Mouse (Mus musculus) retina, postnatal 7 days (tissue): Measurements from ENCODE around the gene Tcirg1.

Source experiments
- DNase-seq: peaks from one replicate; pipeline ENCODE4 v3.0.0-alpha.2; 2012; ENCODE audit warnings: low read depth, low spot score

The Tcirg1 gene

DNA sequence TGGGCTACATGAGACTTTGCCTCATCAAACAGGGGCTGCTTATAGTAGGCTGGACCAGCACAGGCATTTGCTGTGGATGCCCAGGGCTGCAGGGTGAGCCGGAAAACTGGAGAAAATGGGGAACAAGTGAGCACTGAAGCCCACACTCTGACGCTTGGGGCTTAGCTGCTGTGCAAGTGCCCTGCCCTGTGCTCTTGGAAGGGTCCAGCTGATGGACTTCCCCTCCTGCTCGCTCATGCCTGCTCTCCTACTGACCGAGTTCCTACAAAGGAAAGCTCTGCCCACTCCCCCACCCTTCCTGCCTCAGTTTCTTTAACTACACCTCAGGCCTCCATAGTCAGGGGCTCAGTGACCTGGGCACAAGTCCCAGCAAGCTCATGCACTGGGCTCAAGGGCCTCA, 21.1 kb upstream of the Tcirg1 start:
- DNase-seq, result no peak

- DNase-seq, result no peak
Measured at GRCm38 (mm10) chr19:3926685-3927084, 19.8 kb upstream of the Tcirg1 start.

- DNase-seq, result no peak
Measured at GRCm38 (mm10) chr19:3926279-3926678, 19.3 kb upstream of the Tcirg1 start.

DNA sequence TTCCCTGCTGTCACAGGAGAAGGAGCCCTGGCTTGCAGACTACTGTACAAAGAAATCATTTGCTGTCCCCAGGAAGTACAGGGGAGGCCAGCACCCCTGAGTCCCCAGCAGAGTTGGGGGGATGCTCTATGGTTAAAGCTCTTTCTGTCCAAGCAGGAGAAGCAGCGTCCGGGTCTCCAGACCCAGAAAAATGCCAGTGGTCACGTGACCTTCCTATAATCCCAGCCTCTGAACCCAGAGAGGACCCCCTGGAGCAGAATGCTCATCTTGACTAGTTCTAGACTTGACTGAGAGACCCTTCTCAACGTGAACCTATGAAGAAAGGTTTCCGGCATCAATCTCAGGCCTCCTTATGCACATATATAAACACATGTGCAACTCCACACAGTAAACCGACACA, 18.9 kb upstream of the Tcirg1 start:
- no peak for DNase-seq

DNA sequence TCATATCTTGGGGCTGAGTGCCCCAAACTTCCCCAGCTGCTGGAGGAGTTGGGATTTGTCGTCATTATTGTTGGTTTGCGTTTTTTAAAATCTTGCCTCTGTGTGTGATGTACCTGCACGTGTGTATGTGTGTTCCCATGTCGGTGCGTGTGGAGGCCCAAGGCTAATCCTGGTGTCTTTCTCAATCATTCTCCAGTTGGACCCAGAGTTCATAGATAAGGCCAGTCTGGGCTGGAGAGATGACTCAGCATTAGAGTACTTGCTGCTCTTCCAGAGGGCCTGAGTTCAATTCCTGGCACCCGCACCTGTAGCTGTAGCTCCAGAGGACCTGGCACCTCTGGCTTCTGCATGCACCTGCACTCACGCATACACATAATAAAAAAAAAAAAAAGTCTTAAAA, 17.9 kb upstream of the Tcirg1 start:
- no peak for DNase-seq

- no peak for DNase-seq
Measured at GRCm38 (mm10) chr19:3924190-3924589, 17.3 kb upstream of the Tcirg1 start.

DNA sequence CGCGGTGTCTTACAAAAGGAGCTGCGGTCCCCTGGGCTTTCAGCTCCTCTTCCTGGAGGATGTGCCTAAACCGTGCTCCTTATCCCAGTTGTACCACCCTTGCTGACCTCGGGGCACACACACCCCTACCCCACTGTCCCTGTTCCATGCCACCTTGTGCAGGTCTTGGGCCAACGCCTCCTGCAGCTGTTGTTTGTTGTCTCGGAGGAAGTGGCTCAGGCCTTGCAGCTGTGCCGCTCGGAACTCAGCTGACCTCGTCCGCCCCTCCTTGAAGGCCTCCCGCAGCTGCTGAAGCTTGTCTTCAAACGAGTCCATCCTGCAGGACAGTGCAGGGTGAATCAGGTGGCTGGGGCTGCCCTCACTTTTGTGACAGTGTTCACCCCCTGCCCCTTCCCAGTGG, 16.7 kb upstream of the Tcirg1 start:
- no peak for DNase-seq

DNA sequence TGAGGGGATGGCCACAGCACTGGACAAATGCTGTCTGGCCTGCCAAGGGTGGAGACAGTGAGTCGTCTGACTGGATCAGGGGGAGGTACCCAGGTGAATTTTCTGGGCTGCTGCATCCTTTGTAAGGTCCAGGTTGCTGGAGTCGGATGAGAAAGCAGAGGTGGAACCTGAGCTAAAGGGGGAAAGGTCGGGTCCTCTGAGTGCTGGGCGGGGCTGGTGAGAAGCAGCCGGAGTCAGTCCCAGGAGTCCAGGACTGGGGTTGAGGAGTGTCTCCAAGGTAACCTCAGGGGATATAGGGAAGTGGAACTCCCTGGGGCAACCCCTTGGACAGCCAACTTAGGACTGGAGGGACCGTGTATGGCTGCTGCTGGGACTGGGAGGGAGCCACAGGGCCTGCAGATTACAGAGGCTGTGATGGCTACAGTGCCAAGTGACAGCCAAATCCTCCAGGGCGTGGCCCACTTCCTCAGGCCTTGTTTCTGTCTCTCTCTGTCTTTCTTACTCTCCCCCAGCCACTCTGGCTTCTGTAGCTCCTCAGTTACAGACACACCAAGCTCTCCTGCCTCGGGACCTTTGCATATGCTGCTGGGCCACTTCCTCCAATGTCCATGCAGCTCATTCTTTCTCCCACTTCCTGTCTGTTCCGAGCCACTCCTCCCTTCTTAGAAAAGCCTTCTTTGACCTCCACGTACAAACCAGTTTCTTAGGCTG, 15.9 kb upstream of the Tcirg1 start:
- DNase-seq, result no peak

DNA sequence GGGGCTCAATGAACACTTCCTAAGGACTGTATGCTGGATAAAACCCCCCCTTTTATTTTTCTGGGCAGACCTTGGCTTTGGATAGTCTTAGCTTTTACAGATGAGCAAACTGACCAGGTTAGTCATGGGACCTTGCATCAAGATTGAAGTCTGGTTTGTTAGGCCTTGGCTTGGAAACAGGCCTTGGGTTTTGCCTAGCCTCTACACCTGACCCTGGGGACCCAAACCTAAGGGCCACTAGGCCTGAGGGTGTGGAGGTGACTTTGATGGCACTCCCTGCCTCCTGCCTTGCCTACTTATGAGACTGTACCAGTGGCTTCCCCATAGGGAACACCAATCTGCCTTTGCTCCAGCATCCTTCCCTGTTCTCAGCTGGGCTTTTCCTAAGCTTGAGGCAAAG, 13.0 kb upstream of the Tcirg1 start:
- DNase-seq, result no peak

- DNase-seq, result no peak
Measured at GRCm38 (mm10) chr19:3916727-3917126, 9.8 kb upstream of the Tcirg1 start.

GRCm38 (mm10) chr19:3914535-3914934, 7.6 kb upstream of the Tcirg1 start:
- no peak for DNase-seq

DNA sequence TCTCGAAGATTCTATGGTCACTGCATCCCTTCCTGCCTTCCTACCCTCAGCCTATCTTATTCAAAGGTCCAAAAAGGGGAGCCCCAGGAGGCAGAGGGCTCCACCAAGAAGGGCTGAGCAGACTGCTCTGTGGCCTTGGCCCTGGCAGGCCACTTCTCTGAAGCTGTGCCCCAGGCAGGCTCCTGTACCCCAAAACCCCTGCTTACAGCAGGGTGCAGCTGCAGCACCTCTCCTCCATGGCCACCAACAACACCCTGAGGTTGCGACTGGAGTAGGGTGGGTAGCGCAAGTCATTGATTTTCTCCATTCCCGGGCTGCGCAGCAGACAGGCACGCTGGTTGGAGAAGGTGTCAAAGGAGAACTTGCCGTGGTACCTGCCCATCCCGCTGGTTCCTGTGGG, 6.8 kb upstream of the Tcirg1 start:
- DNase-seq, result no peak

- peak; percentile 93 for DNase-seq
Measured at GRCm38 (mm10) chr19:3912337-3913204, 5.6 kb upstream of the Tcirg1 start, which contains the start of gene Ndufs8. Gene Ndufs8 (minus strand): TSS chr19:3912774.

DNA sequence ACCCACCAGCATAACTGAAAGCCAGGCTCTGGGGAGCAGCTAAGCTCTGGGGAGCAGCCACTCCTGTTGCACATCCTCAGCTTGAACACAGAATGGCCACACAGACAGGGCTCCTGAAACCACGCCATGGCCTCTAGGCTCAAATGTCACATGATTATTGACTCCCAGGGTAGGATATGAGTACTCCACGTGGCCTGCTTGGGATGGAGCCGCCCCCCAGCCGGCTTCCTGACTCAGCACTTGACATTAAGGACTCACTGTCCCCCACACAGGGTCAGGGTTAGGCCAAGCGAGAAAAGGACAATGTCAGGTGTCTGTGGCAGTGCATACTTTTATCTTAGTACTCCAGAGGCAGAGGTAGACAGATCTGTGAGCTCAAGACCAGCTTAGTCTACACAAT, 3.3 kb upstream of the Tcirg1 start:
- no peak for DNase-seq

- DNase-seq, result no peak
Measured at GRCm38 (mm10) chr19:3907876-3908660, 1.1 kb upstream of the Tcirg1 start.

GRCm38 (mm10) chr19:3906326-3906725, 607 bp downstream of the Tcirg1 start:
- no peak for DNase-seq

GRCm38 (mm10) chr19:3905261-3905969, 1.5 kb downstream of the Tcirg1 start:
- DNase-seq, result no peak

DNA sequence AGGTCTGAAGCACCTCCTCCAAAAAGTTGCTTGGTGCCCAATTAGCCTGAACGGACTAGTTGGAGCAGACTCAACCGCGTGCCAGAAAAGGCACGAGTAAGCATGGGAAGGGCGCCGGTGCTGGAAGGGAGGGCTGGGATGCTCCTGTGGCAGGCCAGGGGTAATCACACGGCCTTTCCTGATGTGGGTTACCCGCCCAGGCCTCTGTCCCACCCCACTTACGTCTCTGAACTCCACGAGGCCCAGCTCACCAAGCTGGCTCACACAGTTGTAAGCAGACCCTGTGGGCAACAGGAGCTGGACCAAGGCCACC, 2.6 kb downstream of the Tcirg1 start:
- no peak for DNase-seq

DNA sequence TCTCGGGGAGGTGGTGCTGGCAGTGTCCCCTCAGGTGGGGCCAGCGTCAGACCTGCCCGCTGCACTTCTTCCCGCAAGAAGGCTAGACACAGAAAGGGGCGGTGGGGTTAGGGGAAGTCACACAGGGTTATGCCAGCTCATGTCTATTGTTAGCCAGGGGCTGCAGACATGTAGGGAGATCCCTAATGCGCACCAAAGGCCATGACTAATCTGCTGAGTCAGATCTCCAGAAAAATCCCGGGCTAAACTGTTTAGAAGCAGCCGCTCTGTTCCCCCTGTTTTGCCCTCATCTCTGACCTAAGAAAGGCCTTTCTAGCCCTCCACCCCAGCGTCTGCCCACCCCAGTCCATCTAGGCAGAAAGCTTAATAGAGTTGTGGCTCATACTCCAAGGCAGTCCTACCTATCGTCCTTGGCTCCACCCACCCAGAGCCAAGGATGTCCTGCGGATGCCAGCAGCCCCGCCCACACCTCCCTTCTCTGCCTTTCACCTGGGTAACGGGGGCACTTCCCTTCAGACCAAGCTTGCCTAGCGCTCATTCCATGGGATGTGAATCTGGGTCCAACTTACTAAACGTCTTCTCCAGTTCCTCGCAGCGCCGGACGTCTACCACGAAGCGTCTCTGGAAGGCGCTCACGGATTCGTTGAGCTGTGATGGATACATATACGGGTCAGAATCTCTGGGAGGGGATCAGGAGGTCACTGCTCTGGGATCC, 3.1 kb downstream of the Tcirg1 start:
- no peak for DNase-seq

DNA sequence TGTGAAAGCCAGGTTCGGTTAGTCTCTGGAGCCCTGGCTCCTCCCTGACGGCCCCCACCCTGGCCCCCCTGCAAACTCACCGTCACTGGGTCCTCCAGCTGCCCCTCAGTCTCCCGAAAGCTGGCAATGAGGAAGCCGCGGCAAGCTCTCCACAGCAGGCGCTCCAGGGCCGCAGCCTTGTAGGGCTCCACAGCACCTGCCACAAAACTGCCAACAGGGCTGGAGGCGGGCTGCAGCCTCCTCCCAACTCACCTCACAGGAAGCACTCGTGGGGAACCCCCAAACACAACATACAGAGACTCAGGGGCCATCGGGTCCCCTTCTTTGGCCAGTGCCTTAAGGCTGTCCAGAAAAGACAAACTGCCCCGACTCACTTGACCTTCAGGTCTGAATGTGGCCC, 4.0 kb downstream of the Tcirg1 start:
- DNase-seq, result no peak

DNA sequence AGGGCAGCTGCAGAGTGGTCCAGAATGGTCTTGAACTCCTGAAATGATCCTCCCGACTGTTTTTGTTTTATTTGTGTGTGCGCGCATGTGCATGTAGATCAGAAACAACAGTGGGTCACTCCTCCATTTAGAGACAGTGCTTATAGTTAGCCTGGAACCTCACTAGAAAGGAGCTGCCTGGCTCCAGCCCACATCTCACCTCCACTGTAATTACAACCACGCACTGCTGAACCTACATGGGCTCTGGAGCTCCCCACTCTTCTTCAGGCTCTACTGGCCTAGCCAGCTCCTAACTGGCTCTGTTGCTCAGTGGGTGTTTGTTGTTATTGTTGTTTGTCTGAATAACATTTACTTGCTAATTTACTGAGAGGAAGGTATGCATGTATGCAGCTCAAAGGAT, 7.3 kb downstream of the Tcirg1 start:
- no peak for DNase-seq
